Mouse (Mus musculus) macrophage (primary cell): ENCODE data around the gene Dusp10. TPM values are rescaled to one million over a fixed set of nuclear protein-coding genes. Genes with fewer than 3 reads are reported as not detected.

Experiments used
- H3K27ac ChIP-seq: fragments of 350-480 bp; formaldehyde crosslinking; 2 replicates; pipeline ENCODE4 v1.9.0; 2021
- H3K36me3 ChIP-seq: fragments of 350-480 bp; formaldehyde crosslinking; 2 replicates; pipeline ENCODE4 v1.9.0; 2021; ENCODE audit errors: inconsistent target
- H3K4me3 ChIP-seq: fragments of 350-480 bp; formaldehyde crosslinking; 2 replicates; pipeline ENCODE4 v1.9.0; 2021; ENCODE audit errors: inconsistent target
- H3K79me2 ChIP-seq: fragments of 350-480 bp; formaldehyde crosslinking; 2 replicates; pipeline ENCODE4 v1.9.0; 2021; ENCODE audit errors: inconsistent target
- WGBS: methylation state at CpG from one replicate; pipeline ENCODE4 v1.1.7; 2026; ENCODE audit warnings: inconsistent platforms; ENCODE audit not compliant: missing documents; 5-methylcytosine and 5-hydroxymethylcytosine counted together
- polyA plus RNA-seq: library from polyadenylated mRNA; stranded (reverse); fragments of 250-400 nt; gene quantifications from 3 replicates; pipeline ENCODE4 v1.2.4, GENCODE M21; 2018; ENCODE audit warnings: inconsistent platforms
- total RNA-seq, 78 experiments: library from RNA; depleted of rRNA; stranded (reverse); fragments of 250-400 nt; gene quantifications; 1 replicate in 9 of 78; 2 replicates in 24 of 78; 3 replicates in 43 of 78; 4 replicates in 2 of 78; pipeline ENCODE4 v1.2.4; 2018; ENCODE audit warnings: inconsistent platforms in 56 of 78

Gene Dusp10
- total RNA-seq (2018; cell fraction: chromatin; rRNA removed): 1 to 10 TPM in 25 of 26 experiments, under 1 TPM in 1; 0.76 to 4.7 (median 2.0) TPM
- 1 to 10 TPM; 1.0 to 2.5 (median 1.5) TPM for total RNA-seq (2018; cell fraction: cytosol; rRNA removed)
- 1 to 10 TPM in 25 of 26 experiments, under 1 TPM in 1; 0.88 to 5.9 (median 2.1) TPM for total RNA-seq (2018; cell fraction: nucleus; rRNA removed)
- 0.57 to 1.5 TPM (median 1.2 TPM) in 3 replicates for polyA plus RNA-seq

- Histone ChIP-seq H3K4me3 (no peak within 1 kb of the TSS), H3K27ac (no peak within 1 kb of the TSS), H3K79me2 (no peaks in the 10 kb centered on the region), H3K36me3 (no peaks in the 10 kb centered on the region)
- whole genome bisulfite sequencing: 94% methylated on average over 4 of the region's 4 CpGs
These were observed at the start of gene Dusp10 for GRCm38 (mm10) chr1:184013106-184013505. Gene Dusp10, plus strand, starts transcription at chr1:184013302.

- Histone ChIP-seq H3K36me3 (no peaks in the 10 kb centered on the region), H3K4me3 (no peak overlapping the region), H3K79me2 (no peaks in the 10 kb centered on the region), H3K27ac (no peak overlapping the region)
- WGBS: 79% methylated on average over 4 of the region's 4 CpGs
These were observed 47.8 kb upstream of the Dusp10 start for GRCm38 (mm10) chr1:183965341-183965740.

- Histone ChIP-seq H3K36me3 (no peaks in the 10 kb centered on the region), H3K4me3 (no peak overlapping the region), H3K27ac (no peak overlapping the region), H3K79me2 (no peaks in the 10 kb centered on the region)
- WGBS: 100% methylated on average over 1 of the region's 1 CpGs
These were observed 43.8 kb upstream of the Dusp10 start for GRCm38 (mm10) chr1:183969265-183969664.

- WGBS: 5% methylated on average over 9 of the region's 9 CpGs
- no peaks in the 10 kb centered on the region for H3K79me2 ChIP-seq
- H3K27ac ChIP-seq: peak overlapping the region; percentile 57
- no peak overlapping the region for H3K4me3 ChIP-seq
- H3K36me3 ChIP-seq: no peaks in the 10 kb centered on the region
These were observed 33.3 kb upstream of the Dusp10 start for GRCm38 (mm10) chr1:183979814-183980243.

GRCm38 (mm10) chr1:183982108-183982507, 31.0 kb upstream of the Dusp10 start:
- Histone ChIP-seq H3K4me3 (no peak overlapping the region), H3K36me3 (no peaks in the 10 kb centered on the region), H3K27ac (no peak overlapping the region), H3K79me2 (no peaks in the 10 kb centered on the region)
- WGBS: 24% methylated on average over 13 of the region's 13 CpGs

DNA sequence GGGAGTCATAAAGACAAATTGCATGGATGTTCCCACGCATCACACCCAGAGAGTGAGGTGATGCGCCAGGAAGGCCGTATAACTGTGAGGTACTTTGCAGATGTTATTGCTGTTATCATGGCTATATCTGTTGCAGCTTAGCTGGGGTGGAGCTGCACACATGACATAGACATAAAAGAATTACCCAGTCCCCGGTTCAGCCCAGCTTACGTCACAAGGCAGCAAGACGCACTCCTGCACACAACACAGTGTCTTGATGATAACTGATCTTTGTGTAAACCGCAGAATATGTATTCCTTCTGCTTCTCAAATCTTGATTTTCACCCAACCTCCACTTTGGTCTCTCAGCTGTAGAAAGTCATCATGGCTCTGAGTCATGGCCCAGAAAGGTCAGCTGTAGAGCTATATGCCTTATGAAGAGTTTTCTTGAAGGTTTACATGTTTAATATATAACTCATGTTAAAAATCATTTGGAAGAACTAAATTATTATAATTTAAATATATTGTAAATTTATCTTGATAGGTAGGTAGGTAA, 25.3 kb upstream of the Dusp10 start:
- no peak overlapping the region for H3K27ac ChIP-seq
- no peaks in the 10 kb centered on the region for H3K36me3 ChIP-seq
- 91% methylated on average over 7 of the region's 7 CpGs for WGBS
- no peak overlapping the region for H3K4me3 ChIP-seq
- H3K79me2 ChIP-seq: no peaks in the 10 kb centered on the region

DNA sequence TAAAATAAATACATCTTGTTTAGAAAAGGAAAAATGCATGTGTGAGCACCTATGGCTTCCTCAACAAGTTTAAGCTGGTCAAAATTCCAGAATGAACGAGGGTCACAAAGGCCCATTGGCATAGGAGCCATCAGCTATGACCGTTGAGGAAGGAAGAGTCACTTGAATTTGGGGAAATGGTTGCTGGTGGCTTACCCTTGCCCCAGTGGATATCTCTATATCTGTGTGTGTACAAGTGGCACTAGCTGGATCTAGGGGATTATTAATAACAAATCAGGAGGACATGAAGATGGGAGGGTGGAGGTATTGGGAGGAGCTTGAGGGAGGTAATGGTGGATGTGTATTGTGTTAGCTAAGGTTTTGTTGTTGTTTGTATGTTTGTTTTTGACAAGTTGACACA, 21.2 kb upstream of the Dusp10 start:
- H3K27ac ChIP-seq: no peak overlapping the region
- H3K4me3 ChIP-seq: no peak overlapping the region
- 82% methylated on average over 2 of the region's 2 CpGs for WGBS
- no peaks in the 10 kb centered on the region for H3K36me3 ChIP-seq
- H3K79me2 ChIP-seq: no peaks in the 10 kb centered on the region

GRCm38 (mm10) chr1:183997207-183997606, 15.9 kb upstream of the Dusp10 start:
- H3K4me3 ChIP-seq: no peak overlapping the region
- H3K79me2 ChIP-seq: no peaks in the 10 kb centered on the region
- no peaks in the 10 kb centered on the region for H3K36me3 ChIP-seq
- H3K27ac ChIP-seq: no peak overlapping the region
- 100% methylated on average over 2 of the region's 2 CpGs for WGBS

GRCm38 (mm10) chr1:184002470-184002869, 10.6 kb upstream of the Dusp10 start:
- Histone ChIP-seq H3K4me3 (no peak overlapping the region), H3K79me2 (no peaks in the 10 kb centered on the region), H3K27ac (no peak overlapping the region), H3K36me3 (no peaks in the 10 kb centered on the region)
- 87% methylated on average over 2 of the region's 2 CpGs for WGBS

DNA sequence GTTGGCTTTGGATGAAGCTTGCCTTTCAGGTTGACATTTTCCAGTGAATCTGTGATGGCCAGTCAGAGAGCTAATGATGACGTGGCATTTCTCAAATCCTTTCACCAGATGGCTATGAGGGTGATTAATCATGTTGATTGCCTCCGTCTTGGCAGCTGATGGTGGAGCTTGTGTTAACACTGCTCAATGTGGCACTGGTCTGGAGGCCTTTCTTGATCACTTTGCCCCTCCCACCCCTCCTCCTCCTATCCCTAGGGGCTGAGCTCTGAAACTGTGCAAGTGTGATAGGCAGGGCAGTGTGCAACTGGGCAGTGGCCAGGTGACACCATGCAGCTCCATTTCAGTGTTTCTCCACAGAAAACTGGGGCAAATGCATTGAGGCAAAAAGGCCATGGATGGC, 8.8 kb upstream of the Dusp10 start:
- no peak overlapping the region for H3K4me3 ChIP-seq
- 84% methylated on average over 2 of the region's 2 CpGs for WGBS
- H3K36me3 ChIP-seq: no peaks in the 10 kb centered on the region
- no peaks in the 10 kb centered on the region for H3K79me2 ChIP-seq
- H3K27ac ChIP-seq: no peak overlapping the region

- no peak overlapping the region for H3K27ac ChIP-seq
- no peak overlapping the region for H3K4me3 ChIP-seq
- 19% methylated on average over 6 of the region's 6 CpGs for WGBS
- H3K79me2 ChIP-seq: no peaks in the 10 kb centered on the region
- H3K36me3 ChIP-seq: no peaks in the 10 kb centered on the region
These were observed 7.6 kb upstream of the Dusp10 start for GRCm38 (mm10) chr1:184005315-184006058.

- no peaks in the 10 kb centered on the region for H3K79me2 ChIP-seq
- no peaks in the 10 kb centered on the region for H3K36me3 ChIP-seq
- H3K27ac ChIP-seq: no peak overlapping the region
- no peak overlapping the region for H3K4me3 ChIP-seq
These were observed 7.0 kb upstream of the Dusp10 start for GRCm38 (mm10) chr1:184006086-184006485.

GRCm38 (mm10) chr1:184011311-184011710, 1.8 kb upstream of the Dusp10 start:
- WGBS: 98% methylated on average over 6 of the region's 6 CpGs

DNA sequence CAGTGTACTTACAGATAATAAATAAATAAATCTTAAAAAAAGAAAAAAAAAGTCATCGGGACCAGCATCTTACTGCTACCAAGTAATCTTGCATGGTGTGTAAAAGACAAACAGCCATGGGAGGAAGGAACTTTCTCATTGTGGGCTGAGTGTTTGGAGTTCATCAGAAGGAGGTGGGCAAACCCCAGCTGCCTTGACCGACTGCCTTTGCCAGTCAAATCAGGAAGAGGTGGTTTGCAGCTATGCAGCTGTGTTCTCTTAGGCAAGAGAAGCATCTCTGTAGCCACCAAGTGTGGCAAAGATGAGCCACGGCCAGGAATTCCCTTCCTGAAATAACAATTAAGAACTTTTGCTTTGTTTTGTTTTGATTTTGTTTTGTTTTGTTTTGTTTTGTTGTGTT, 989 bp downstream of the Dusp10 start:
- no peaks in the 10 kb centered on the region for H3K36me3 ChIP-seq
- WGBS: 16% methylated on average over 2 of the region's 3 CpGs
- H3K27ac ChIP-seq: no peak overlapping the region

More at GRCm38 (mm10) chr1:184011311-184011710, 1.8 kb upstream of the Dusp10 start:
- Histone ChIP-seq H3K27ac (no peak overlapping the region), H3K79me2 (no peaks in the 10 kb centered on the region), H3K4me3 (no peak overlapping the region), H3K36me3 (no peaks in the 10 kb centered on the region)

GRCm38 (mm10) chr1:184015995-184016730, 3.1 kb downstream of the Dusp10 start:
- Histone ChIP-seq H3K36me3 (no peaks in the 10 kb centered on the region), H3K27ac (no peak overlapping the region), H3K4me3 (no peak overlapping the region), H3K79me2 (no peaks in the 10 kb centered on the region)
- WGBS: 78% methylated on average over 8 of the region's 10 CpGs

More for the DNA sequence above, 989 bp downstream of the Dusp10 start:
- H3K4me3 ChIP-seq: no peak overlapping the region
- H3K79me2 ChIP-seq: no peaks in the 10 kb centered on the region
